Comparison of ENCODE assay signal across 25 mouse cellular contexts in the genomic region with DNA sequence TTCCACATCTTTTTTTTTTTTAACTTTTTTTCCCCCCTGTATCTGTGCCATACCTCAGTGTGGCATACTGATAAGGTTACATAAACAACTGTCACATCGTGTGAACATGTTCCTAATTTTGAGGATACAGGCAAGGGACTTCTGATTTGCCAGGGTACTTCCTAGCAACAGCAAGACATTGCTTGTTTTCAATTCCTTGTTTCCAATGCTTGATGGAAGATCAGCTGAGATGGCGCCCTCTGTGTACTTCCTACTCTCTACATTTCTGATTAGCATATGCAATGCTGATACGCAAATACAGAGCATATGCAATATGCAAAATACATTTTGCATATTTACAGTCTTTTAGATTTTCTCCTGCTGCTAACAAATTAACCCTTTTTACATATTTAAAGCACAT.
DNase-seq lines count a peak whose midpoint lies in the region; ATAC-seq and TF ChIP-seq lines count a peak whose summit lies in the region.
"Had no signal": no experiment of that assay in that cellular context is flagged by ENCODE, and none has a peak within 500 bp of the region (broad histone marks: within the 10 kb centered on the region; RNA-seq: fewer than 3 reads in every experiment).

No protein-coding gene starts in this region.

- no peak overlapping the region for H3K4me2 ChIP-seq in forebrain, embryonic 16.5 days (ENCODE audit: low read length)
- H3K4me2 ChIP-seq in forebrain, embryonic 12.5 days, result no peak overlapping the region
- H3K4me2 ChIP-seq: embryonic facial prominence, embryonic 13.5 days; heart, embryonic 11.5 days; hindbrain, embryonic 12.5 days; hindbrain, embryonic 15.5 days had no signal

- H3K27me3 ChIP-seq in forebrain, embryonic 16.5 days (replicated peaks; ENCODE audit: control insufficient read depth, insufficient read depth, low read length), result no peaks in the 10 kb centered on the region
- no peaks in the 10 kb centered on the region for H3K27me3 ChIP-seq in forebrain, embryonic 12.5 days
- H3K27me3 ChIP-seq: embryonic facial prominence, embryonic 13.5 days; hindbrain, embryonic 12.5 days; hindbrain, embryonic 15.5 days had no signal

- H3K27ac ChIP-seq in forebrain, embryonic 16.5 days (ENCODE audit: low read length), result no peak overlapping the region
- H3K27ac ChIP-seq in forebrain, embryonic 12.5 days, result no peak overlapping the region
- peak overlapping the region; percentile 3; the same call in 1 of the 2 replicates for H3K27ac ChIP-seq in layer of hippocampus, adult 2 months
- H3K27ac ChIP-seq: embryonic facial prominence, embryonic 10.5 days; embryonic facial prominence, embryonic 13.5 days; hindbrain, embryonic 12.5 days; hindbrain, embryonic 15.5 days had no signal

- no peaks in the 10 kb centered on the region for H3K36me3 ChIP-seq in forebrain, embryonic 16.5 days (ENCODE audit: control insufficient read depth, insufficient read depth)
- no peaks in the 10 kb centered on the region for H3K36me3 ChIP-seq in forebrain, embryonic 12.5 days (replicated peaks)
- H3K36me3 ChIP-seq: embryonic facial prominence, embryonic 10.5 days; embryonic facial prominence, embryonic 13.5 days; hindbrain, embryonic 12.5 days; hindbrain, embryonic 15.5 days had no signal

- ATAC-seq in forebrain, embryonic 16.5 days, result peak; percentile 59
- ATAC-seq in forebrain, embryonic 12.5 days (ENCODE audit: low FRiP score), result no peak
- peak; percentile 61 for ATAC-seq in granulocyte monocyte progenitor cell, adult 5-6 weeks (replicated peaks; ENCODE audit: poor library complexity, severe bottlenecking)
- 0 out of 2 replicates have a peak, but pooled peaks have one; percentile 14 for ATAC-seq in megakaryocyte progenitor cell, adult 5-6 weeks (replicated peaks; ENCODE audit: poor library complexity)
- ATAC-seq: CD4-positive, CD25-positive, alpha-beta regulatory T cell, adult 4 months; intestine, postnatal 0 days had no signal

- WGBS in forebrain, embryonic 16.5 days, result 63% methylated on average over 3 of the region's 3 CpGs
- 77% methylated on average over 3 of the region's 3 CpGs for whole genome bisulfite sequencing in forebrain, embryonic 12.5 days

- no peak overlapping the region for H3K9ac ChIP-seq in forebrain, embryonic 16.5 days (replicated peaks; ENCODE audit: low read depth, low read length)
- no peak overlapping the region for H3K9ac ChIP-seq in forebrain, embryonic 12.5 days
- H3K9ac ChIP-seq: embryonic facial prominence, embryonic 13.5 days; hindbrain, embryonic 12.5 days; hindbrain, embryonic 15.5 days had no signal

- H3K4me3 ChIP-seq in forebrain, embryonic 16.5 days (replicated peaks; ENCODE audit: low read length), result no peak overlapping the region
- H3K4me3 ChIP-seq in forebrain, embryonic 12.5 days (replicated peaks), result no peak overlapping the region
- H3K4me3 ChIP-seq in layer of hippocampus, adult 2 months, result no peak overlapping the region
- H3K4me3 ChIP-seq: embryonic facial prominence, embryonic 10.5 days; embryonic facial prominence, embryonic 13.5 days; erythroblast, embryonic 14.5 days; hindbrain, embryonic 12.5 days; hindbrain, embryonic 15.5 days had no signal

- TF ChIP-seq CTCF in layer of hippocampus, adult 2 months (conservative IDR thresholded peaks at IDR 0.05), result no peak

- H3K9me3 ChIP-seq in forebrain, embryonic 16.5 days (ENCODE audit: control insufficient read depth, low read length), result no peaks in the 10 kb centered on the region
- H3K9me3 ChIP-seq in forebrain, embryonic 12.5 days, result no peaks in the 10 kb centered on the region
- H3K9me3 ChIP-seq: embryonic facial prominence, embryonic 10.5 days; embryonic facial prominence, embryonic 13.5 days; hindbrain, embryonic 12.5 days; hindbrain, embryonic 15.5 days had no signal

- DNase-seq in layer of hippocampus, adult 2 months (ENCODE audit: low spot score in 2 of 2), result no peak
- DNase-seq in layer of hippocampus, adult 9-11 months, result no peak
- no peak for DNase-seq in urinary bladder, postnatal 10 days (ENCODE audit: low spot score)
- DNase-seq: adrenal gland, adult 2 months; adrenal gland, postnatal 14 days; cerebellum, adult 11-12 months; cerebellum, adult 8-10 months; cerebellum, postnatal 10 days; cerebellum, postnatal 36 days; embryo, embryonic 11 days; gastrocnemius, postnatal 10 days; gastrocnemius, postnatal 36 days; heart, adult 11 months had no signal

- peaks cover 5% of the 10 kb centered on the region for H3K4me1 ChIP-seq in forebrain, embryonic 16.5 days (replicated peaks; ENCODE audit: control insufficient read depth, insufficient read depth, low read length)
- no peaks in the 10 kb centered on the region for H3K4me1 ChIP-seq in forebrain, embryonic 12.5 days
- H3K4me1 ChIP-seq: embryonic facial prominence, embryonic 10.5 days; embryonic facial prominence, embryonic 13.5 days; hindbrain, embryonic 12.5 days; hindbrain, embryonic 15.5 days had no signal
